Comparison of ENCODE assay signal across 27 mouse cellular contexts in the genomic region with DNA sequence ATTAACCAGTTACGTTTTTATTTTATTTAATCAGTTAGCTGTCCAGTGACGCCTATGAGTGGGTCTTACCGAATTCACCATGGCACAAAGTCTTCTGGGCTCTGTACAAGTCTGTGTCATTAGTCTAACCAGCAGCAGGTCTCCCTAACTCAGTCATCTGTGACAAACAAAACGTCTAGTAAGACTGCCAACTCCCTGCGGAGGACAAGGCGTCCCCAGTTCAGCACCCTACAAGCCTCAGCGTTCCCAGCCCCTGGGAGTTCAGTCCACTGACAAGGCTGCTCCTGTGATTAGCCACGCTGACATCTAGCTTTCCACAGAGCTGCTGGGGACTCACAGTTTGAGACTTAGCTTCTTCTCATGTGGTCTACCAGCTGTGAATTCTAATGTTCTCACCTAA. TPM values are rescaled to one million over a fixed set of nuclear protein-coding genes. Genes with fewer than 3 reads are reported as not detected.
DNase-seq lines count a peak whose midpoint lies in the region; ATAC-seq lines count a peak whose summit lies in the region.
"Had no signal": no experiment of that assay in that cellular context is flagged by ENCODE, and none has a peak within 500 bp of the region (broad histone marks: within the 10 kb centered on the region; RNA-seq: fewer than 3 reads in every experiment).

No protein-coding gene starts in this region.

- ATAC-seq in embryonic facial prominence, embryonic 12.5 days (ENCODE audit: insufficient number of reproducible peaks, insufficient read depth, low FRiP score, low TSS enrichment) = no peak
- no peak for ATAC-seq in embryonic facial prominence, embryonic 13.5 days (ENCODE audit: insufficient number of reproducible peaks, insufficient read depth, low FRiP score, low TSS enrichment, low read depth)
- ATAC-seq: activated CD4-positive, CD25-positive, alpha-beta regulatory T cell, adult 4 months; forebrain, embryonic 14.5 days; forebrain, postnatal 0 days; hindbrain, embryonic 16.5 days had no signal

- H3K27ac ChIP-seq in embryonic facial prominence, embryonic 12.5 days = 0 out of 2 replicates have a peak overlapping the region, but pooled peaks have one; percentile 41
- H3K27ac ChIP-seq in embryonic facial prominence, embryonic 10.5 days (replicated peaks) = no peak overlapping the region
- H3K27ac ChIP-seq in embryonic facial prominence, embryonic 13.5 days = peak overlapping the region; percentile 61
- no peak overlapping the region for H3K27ac ChIP-seq in forebrain, embryonic 10.5 days
- H3K27ac ChIP-seq: gastrocnemius, adult 2 months; heart, embryonic 15.5 days; hindbrain, embryonic 10.5 days; hindbrain, embryonic 13.5 days had no signal

- H3K36me3 ChIP-seq in embryonic facial prominence, embryonic 12.5 days = no peaks in the 10 kb centered on the region
- H3K36me3 ChIP-seq in embryonic facial prominence, embryonic 10.5 days (replicated peaks) = no peaks in the 10 kb centered on the region
- H3K36me3 ChIP-seq in embryonic facial prominence, embryonic 13.5 days = no peaks in the 10 kb centered on the region
- no peaks in the 10 kb centered on the region for H3K36me3 ChIP-seq in forebrain, embryonic 10.5 days (replicated peaks)
- H3K36me3 ChIP-seq: heart, embryonic 15.5 days; hindbrain, embryonic 10.5 days; hindbrain, embryonic 13.5 days had no signal

- H3K4me1 ChIP-seq in embryonic facial prominence, embryonic 12.5 days = peaks cover 24% of the 10 kb centered on the region
- H3K4me1 ChIP-seq in embryonic facial prominence, embryonic 10.5 days = peaks cover 25% of the 10 kb centered on the region
- H3K4me1 ChIP-seq in embryonic facial prominence, embryonic 13.5 days = peaks cover 26% of the 10 kb centered on the region
- no peaks in the 10 kb centered on the region for H3K4me1 ChIP-seq in forebrain, embryonic 10.5 days
- H3K4me1 ChIP-seq: heart, embryonic 15.5 days; hindbrain, embryonic 10.5 days had no signal

- H3K27me3 ChIP-seq in embryonic facial prominence, embryonic 12.5 days = no peaks in the 10 kb centered on the region
- peaks cover 4% of the 10 kb centered on the region; the same call in 1 of the 2 replicates for H3K27me3 ChIP-seq in embryonic facial prominence, embryonic 10.5 days (replicated peaks; ENCODE audit: low read depth, poor library complexity, severe bottlenecking)
- H3K27me3 ChIP-seq in embryonic facial prominence, embryonic 13.5 days = no peaks in the 10 kb centered on the region
- H3K27me3 ChIP-seq in forebrain, embryonic 10.5 days (ENCODE audit: poor library complexity, severe bottlenecking) = no peaks in the 10 kb centered on the region
- H3K27me3 ChIP-seq: heart, embryonic 15.5 days; hindbrain, embryonic 13.5 days had no signal

- no peak overlapping the region for H3K9ac ChIP-seq in embryonic facial prominence, embryonic 12.5 days
- H3K9ac ChIP-seq in embryonic facial prominence, embryonic 13.5 days = no peak overlapping the region
- H3K9ac ChIP-seq: forebrain, postnatal 0 days; heart, embryonic 15.5 days; hindbrain, embryonic 13.5 days had no signal

- 52% methylated on average over 8 of the region's 8 CpGs for WGBS in embryonic facial prominence, embryonic 12.5 days
- 59% methylated on average over 8 of the region's 8 CpGs for WGBS in embryonic facial prominence, embryonic 10.5 days
- WGBS in embryonic facial prominence, embryonic 13.5 days = 38% methylated on average over 8 of the region's 8 CpGs
- WGBS in forebrain, embryonic 10.5 days = 62% methylated on average over 8 of the region's 8 CpGs

- H3K9me3 ChIP-seq in embryonic facial prominence, embryonic 12.5 days = no peaks in the 10 kb centered on the region
- no peaks in the 10 kb centered on the region for H3K9me3 ChIP-seq in embryonic facial prominence, embryonic 10.5 days
- no peaks in the 10 kb centered on the region for H3K9me3 ChIP-seq in embryonic facial prominence, embryonic 13.5 days
- H3K9me3 ChIP-seq in forebrain, embryonic 10.5 days = no peaks in the 10 kb centered on the region
- H3K9me3 ChIP-seq: heart, embryonic 15.5 days; hindbrain, embryonic 10.5 days; hindbrain, embryonic 13.5 days had no signal

- H3K4me3 ChIP-seq in embryonic facial prominence, embryonic 12.5 days = no peak overlapping the region
- no peak overlapping the region for H3K4me3 ChIP-seq in embryonic facial prominence, embryonic 10.5 days
- no peak overlapping the region for H3K4me3 ChIP-seq in embryonic facial prominence, embryonic 13.5 days
- H3K4me3 ChIP-seq in forebrain, embryonic 10.5 days = no peak overlapping the region
- H3K4me3 ChIP-seq: gastrocnemius, adult 2 months; heart, embryonic 15.5 days; hindbrain, embryonic 10.5 days; hindbrain, embryonic 13.5 days had no signal

- no peak overlapping the region for H3K4me2 ChIP-seq in embryonic facial prominence, embryonic 12.5 days (replicated peaks)
- H3K4me2 ChIP-seq in embryonic facial prominence, embryonic 13.5 days = 0 out of 2 replicates have a peak overlapping the region, but pooled peaks have one; percentile 18
- H3K4me2 ChIP-seq: heart, embryonic 11.5 days; heart, embryonic 15.5 days; hindbrain, embryonic 13.5 days had no signal

- no peak for DNase-seq in embryonic facial prominence, embryonic 10.5 days (ENCODE audit: low spot score)
- DNase-seq in kidney, adult 9 months = peak; percentile 63
- DNase-seq in kidney, postnatal 10 days = no peak
- DNase-seq in kidney, postnatal 36 days = peak; percentile 50 to 55
- no peak for DNase-seq in forebrain, embryonic 10.5 days (ENCODE audit: extremely low spot score, low spot score)
- DNase-seq: adrenal gland, adult 8-10 months; adrenal gland, postnatal 25 days; cerebellum, adult 11-12 months; cerebellum, adult 8-10 months; cerebellum, postnatal 10 days; cerebellum, postnatal 36 days; embryo, embryonic 11 days; forebrain, postnatal 0 days; gastrocnemius, adult 2 months; gastrocnemius, postnatal 14 days; heart, adult 11 months; heart, postnatal 10 days; heart, postnatal 36 days had no signal

RNA-seq across cellular contexts. Expression of gene Bnc2, which starts 23.3 kb away (rescaled TPM):
- 41.6 and 44.5 TPM in 2 replicates for polyA plus RNA-seq in embryonic facial prominence, embryonic 12.5 days (2016; fragmentation: Nextera tagmentation; extraction: Ambion mirVana)
- polyA plus RNA-seq in embryonic facial prominence, embryonic 10.5 days (2016; fragmentation: Nextera tagmentation; extraction: Ambion mirVana) = 13.0 and 22.2 TPM in 2 replicates
- 28.8 and 33.8 TPM in 2 replicates for polyA plus RNA-seq in embryonic facial prominence, embryonic 13.5 days (2015; fragmentation: Nextera tagmentation; extraction: Ambion mirVana)
- 4.2 and 4.7 TPM in 2 replicates for polyA plus RNA-seq in forebrain, embryonic 10.5 days (2016; fragmentation: Nextera tagmentation; extraction: Ambion mirVana)
- polyA plus RNA-seq: activated CD4-positive, CD25-positive, alpha-beta regulatory T cell, adult 4 months had no signal

Comparison
In these comparisons a context has a peak if more than half of its experiments do, and no peak if none do; other contexts are left out.
1. H3K27ac ChIP-seq: peak in embryonic facial prominence, embryonic 12.5 days (single experiment) and embryonic facial prominence, embryonic 13.5 days (single experiment); none in embryonic facial prominence, embryonic 10.5 days (single experiment) and forebrain, embryonic 10.5 days (single experiment).
2. DNase-seq: peak in kidney, adult 9 months (single experiment) and kidney, postnatal 36 days (2 of 2); none in embryonic facial prominence, embryonic 10.5 days (single experiment), kidney, postnatal 10 days (single experiment) and forebrain, embryonic 10.5 days (single experiment).